Mouse (Mus musculus): ENCODE data around the gene Trp53inp2.

GRCm38 (mm10) chr2:155380261-155381059 is at the start of gene Trp53inp2:
- TF ChIP-seq POLR2A (IDR thresholded peaks at IDR 0.05; ENCODE audit: low read depth, low read length) (no peak), CTCF (conservative IDR thresholded peaks at IDR 0.05; ENCODE audit: insufficient read depth, insufficient read length, low read depth, low read length) (no peak)
